Mouse (Mus musculus) lung, embryonic 14.5 days (tissue): ENCODE measurements around the gene Ttc21a. TPM values are rescaled to one million over a fixed set of nuclear protein-coding genes. Genes with fewer than 3 reads are reported as not detected.

Source experiments
- ATAC-seq: fragments of 200-750 bp; cut with Nextera tagmentation; 2 replicates; pipeline ENCODE4 v1.8.0; 2017; ENCODE audit warnings: mild to moderate bottlenecking, moderate TSS enrichment, moderate library complexity; ENCODE audit not compliant: insufficient read depth
- DNase-seq: peaks from one replicate; pipeline ENCODE4 v3.0.0-alpha.2; 2015
- H3K27ac ChIP-seq: fragments of 300-500 bp; sonication (generic); 2 replicates; pipeline ENCODE4 v1.5.1; 2014; ENCODE audit warnings: low read depth, mild to moderate bottlenecking, moderate library complexity
- H3K27me3 ChIP-seq: fragments of 300-500 bp; sonication (generic); 2 replicates; pipeline ENCODE4 v1.6.1; 2014; ENCODE audit warnings: low read length, control low read depth; ENCODE audit not compliant: insufficient read depth
- H3K36me3 ChIP-seq: fragments of 300-500 bp; sonication (generic); 2 replicates; pipeline ENCODE4 v1.6.1; 2014; ENCODE audit warnings: control low read depth; ENCODE audit not compliant: insufficient read depth
- H3K4me1 ChIP-seq: fragments of 300-500 bp; sonication (generic); 2 replicates; pipeline ENCODE4 v1.6.1; 2014; ENCODE audit warnings: antibody characterized with exemption, control low read depth; ENCODE audit not compliant: insufficient read depth
- H3K4me2 ChIP-seq: fragments of 300-500 bp; sonication (generic); 2 replicates; pipeline ENCODE4 v1.6.1; 2014; ENCODE audit warnings: mild to moderate bottlenecking
- H3K4me3 ChIP-seq: fragments of 300-500 bp; sonication (generic); 2 replicates; pipeline ENCODE4 v1.5.1; 2014; ENCODE audit warnings: low read depth, low read length
- H3K9ac ChIP-seq: fragments of 300-500 bp; sonication (generic); 2 replicates; pipeline ENCODE4 v1.6.1; 2014
- H3K9me3 ChIP-seq: fragments of 300-500 bp; sonication (generic); 2 replicates; pipeline ENCODE4 v1.6.1; 2016; ENCODE audit warnings: low read depth, low read length, control low read depth
- CTCF ChIP-seq: IDR thresholded peaks from 2 replicates; pipeline ENCODE4 v1.5.1; 2016; ENCODE audit warnings: antibody characterized with exemption, low read depth
- whole genome bisulfite sequencing: fragments of 180-500 bp; shearing (Covaris S2); extraction: QIAGEN DNeasy Blood & Tissue Kit; methylation state at CpG from one replicate; pipeline ENCODE4 v1.1.7; 2014; 5-methylcytosine and 5-hydroxymethylcytosine counted together
- polyA plus RNA-seq: library from polyadenylated mRNA; unstranded; fragments of >200 nt; fragmentation: Nextera tagmentation; extraction: Ambion mirVana; gene quantifications from 2 replicates; pipeline ENCODE4 v1.2.1, GENCODE M21; 2014

The Ttc21a gene
- polyA plus RNA-seq: 0.16 and 0.28 TPM in 2 replicates

GRCm38 (mm10) chr9:119937005-119937773 lies at the start of gene Ttc21a, which contains the start of gene Gorasp1:
Ttc21a (plus strand) TSS chr9:119937606.
Gorasp1 (minus strand) TSS chr9:119937565.
- Histone ChIP-seq H3K9ac (peak within 1 kb of the TSS; percentile 82), H3K4me1 (peaks cover 5% of the 10 kb centered on the region; the same call in 1 of the 2 replicates), H3K27me3 (no peaks in the 10 kb centered on the region), H3K27ac (peak within 1 kb of the TSS; percentile 63; the same call in 1 of the 2 replicates), H3K9me3 (no peaks in the 10 kb centered on the region), H3K36me3 (peaks cover 9% of the 10 kb centered on the region), H3K4me3 (peak within 1 kb of the TSS; percentile 73), H3K4me2 (peak within 1 kb of the TSS; percentile 89)
- ATAC-seq (peak; percentile 92), DNase-seq (peak; percentile 99)
- no peak for TF ChIP-seq CTCF
- 2% methylated on average over 40 of the region's 40 CpGs for WGBS

GRCm38 (mm10) chr9:119888843-119889246 lies 48.6 kb upstream of the Ttc21a start:
- Histone ChIP-seq H3K9ac (no peak overlapping the region), H3K9me3 (no peaks in the 10 kb centered on the region), H3K4me3 (no peak overlapping the region), H3K4me1 (no peaks in the 10 kb centered on the region), H3K4me2 (no peak overlapping the region), H3K36me3 (no peaks in the 10 kb centered on the region), H3K27ac (no peak overlapping the region), H3K27me3 (no peaks in the 10 kb centered on the region)
- DNase-seq: no peak
- WGBS: 57% methylated on average over 2 of the region's 2 CpGs
- ATAC-seq: no peak
- no peak for TF ChIP-seq CTCF

- Histone ChIP-seq H3K9ac (no peak overlapping the region), H3K27me3 (no peaks in the 10 kb centered on the region), H3K4me3 (no peak overlapping the region), H3K9me3 (no peaks in the 10 kb centered on the region), H3K27ac (no peak overlapping the region), H3K36me3 (no peaks in the 10 kb centered on the region), H3K4me1 (no peaks in the 10 kb centered on the region), H3K4me2 (no peak overlapping the region)
- TF ChIP-seq CTCF: no peak
- DNase-seq (no peak), ATAC-seq (no peak)
- 80% methylated on average over 9 of the region's 9 CpGs for WGBS
Measured at GRCm38 (mm10) chr9:119889446-119889845, 48.0 kb upstream of the Ttc21a start.

GRCm38 (mm10) chr9:119890692-119891091 lies 46.7 kb upstream of the Ttc21a start:
- Histone ChIP-seq H3K4me1 (no peaks in the 10 kb centered on the region), H3K9me3 (no peaks in the 10 kb centered on the region), H3K27me3 (no peaks in the 10 kb centered on the region), H3K27ac (no peak overlapping the region), H3K4me3 (no peak overlapping the region), H3K4me2 (no peak overlapping the region), H3K9ac (no peak overlapping the region), H3K36me3 (no peaks in the 10 kb centered on the region)
- peak; percentile 58 for TF ChIP-seq CTCF
- ATAC-seq (no peak), DNase-seq (peak; percentile 59)
- 33% methylated on average over 2 of the region's 2 CpGs for WGBS

GRCm38 (mm10) chr9:119893881-119894280 lies 43.5 kb upstream of the Ttc21a start:
- WGBS: 83% methylated on average over 5 of the region's 5 CpGs
- Histone ChIP-seq H3K4me1 (no peaks in the 10 kb centered on the region), H3K9ac (0 out of 2 replicates have a peak overlapping the region, but pooled peaks have one; percentile 84), H3K27me3 (no peaks in the 10 kb centered on the region), H3K4me3 (no peak overlapping the region; the same call in 1 of the 2 replicates), H3K9me3 (no peaks in the 10 kb centered on the region), H3K36me3 (peaks cover 2% of the 10 kb centered on the region; the same call in 1 of the 2 replicates), H3K27ac (peak overlapping the region; percentile 81; the same call in 1 of the 2 replicates), H3K4me2 (peak overlapping the region; percentile 73)
- ATAC-seq (no peak), DNase-seq (no peak)
- TF ChIP-seq CTCF: no peak

GRCm38 (mm10) chr9:119894339-119895009 lies 42.9 kb upstream of the Ttc21a start, which contains the start of gene Wdr48:
Wdr48 (plus strand) TSS chr9:119894878.
- ATAC-seq: peak; percentile 100

More at GRCm38 (mm10) chr9:119894339-119895009, 42.9 kb upstream of the Ttc21a start, which contains the start of gene Wdr48:
- no peaks in the 10 kb centered on the region for H3K4me1 ChIP-seq
- peak; percentile 100 for DNase-seq
- H3K9ac ChIP-seq: peak within 1 kb of the TSS; percentile 84
- peaks cover 2% of the 10 kb centered on the region; the same call in 1 of the 2 replicates for H3K36me3 ChIP-seq
- no peaks in the 10 kb centered on the region for H3K27me3 ChIP-seq
- TF ChIP-seq CTCF: no peak
- peak within 1 kb of the TSS; percentile 92 for H3K4me2 ChIP-seq
- H3K4me3 ChIP-seq: peak within 1 kb of the TSS; percentile 91
- no peaks in the 10 kb centered on the region for H3K9me3 ChIP-seq
- H3K27ac ChIP-seq: peak within 1 kb of the TSS; percentile 81
- 4% methylated on average over 34 of the region's 34 CpGs for WGBS
